Mouse (Mus musculus) E14TG2a.4 (cell line): ENCODE results near the gene Atf5.

Source experiments
- CTCF ChIP-seq: conservative IDR thresholded peaks from 2 replicates; pipeline ENCODE4 v1.5.1; 2014; ENCODE audit warnings: low read length
- NANOG ChIP-seq: IDR thresholded peaks from 2 replicates; pipeline ENCODE4 v1.6.1; 2014; ENCODE audit warnings: borderline replicate concordance, low read length, mixed read lengths

- TF ChIP-seq CTCF (no peak), NANOG (no peak)
These were observed 26.4 kb downstream of the Atf5 start for GRCm38 (mm10) chr7:44790066-44790465.
